In genomic region chr19:47510135-47510472, GRCm38 (mm10) we compare ENCODE assay signal across 8 mouse cellular contexts. TPM values are rescaled to one million over a fixed set of nuclear protein-coding genes. Genes with fewer than 3 reads are reported as not detected.
DNase-seq lines count a peak whose midpoint lies in the region; ATAC-seq and TF ChIP-seq lines count a peak whose summit lies in the region.

No protein-coding gene starts in this region.

- H3K27me3 ChIP-seq in lung, embryonic 14.5 days (ENCODE audit: insufficient read depth, low read length): no peaks in the 10 kb centered on the region
- no peaks in the 10 kb centered on the region for H3K27me3 ChIP-seq in embryonic facial prominence, embryonic 14.5 days (replicated peaks; ENCODE audit: control insufficient read depth, insufficient read depth, low read length)
- H3K27me3 ChIP-seq in hindbrain, embryonic 14.5 days (ENCODE audit: control insufficient read depth, insufficient read depth, low read length): no peaks in the 10 kb centered on the region
- no peaks in the 10 kb centered on the region for H3K27me3 ChIP-seq in midbrain, embryonic 14.5 days (ENCODE audit: control insufficient read depth, insufficient read depth, low read length)

- no peak for TF ChIP-seq CTCF in lung, embryonic 14.5 days (IDR thresholded peaks at IDR 0.05; ENCODE audit: low read depth)

- peak overlapping the region; percentile 88 for H3K27ac ChIP-seq in lung, embryonic 14.5 days (ENCODE audit: low read depth)
- H3K27ac ChIP-seq in embryonic facial prominence, embryonic 14.5 days (replicated peaks; ENCODE audit: low read depth, low read length): peak overlapping the region; percentile 80
- no peak overlapping the region for H3K27ac ChIP-seq in hindbrain, embryonic 14.5 days
- H3K27ac ChIP-seq in midbrain, embryonic 14.5 days (replicated peaks; ENCODE audit: low read depth, low read length): peak overlapping the region; percentile 70; the same call in 1 of the 2 replicates

- no peak overlapping the region for H3K4me3 ChIP-seq in lung, embryonic 14.5 days (ENCODE audit: low read depth, low read length)
- no peak overlapping the region for H3K4me3 ChIP-seq in embryonic facial prominence, embryonic 14.5 days (ENCODE audit: low read depth, low read length)
- H3K4me3 ChIP-seq in hindbrain, embryonic 14.5 days (replicated peaks; ENCODE audit: low read length): no peak overlapping the region
- no peak overlapping the region for H3K4me3 ChIP-seq in midbrain, embryonic 14.5 days (replicated peaks; ENCODE audit: low read depth, low read length)

- H3K36me3 ChIP-seq in lung, embryonic 14.5 days (ENCODE audit: insufficient read depth): peaks cover 32% of the 10 kb centered on the region
- H3K36me3 ChIP-seq in embryonic facial prominence, embryonic 14.5 days (ENCODE audit: control insufficient read depth, insufficient read depth, low read length): peaks cover 48% of the 10 kb centered on the region
- H3K36me3 ChIP-seq in hindbrain, embryonic 14.5 days (replicated peaks; ENCODE audit: control insufficient read depth, insufficient read depth): 0 out of 2 replicates have a peak, but pooled peaks cover 4% of the 10 kb centered on the region
- H3K36me3 ChIP-seq in midbrain, embryonic 14.5 days (ENCODE audit: control insufficient read depth, insufficient read depth, low read length): peaks cover 19% of the 10 kb centered on the region; the same call in 1 of the 2 replicates

- no peak for ATAC-seq in lung, embryonic 14.5 days (ENCODE audit: insufficient read depth)
- no peak for ATAC-seq in embryonic facial prominence, embryonic 14.5 days (ENCODE audit: low read depth)
- no peak for ATAC-seq in hindbrain, embryonic 14.5 days (ENCODE audit: low FRiP score)
- ATAC-seq in midbrain, embryonic 14.5 days (ENCODE audit: low FRiP score, low TSS enrichment): no peak
- ATAC-seq in megakaryocyte progenitor cell, adult 5-6 weeks (replicated peaks; ENCODE audit: poor library complexity): no peak
- ATAC-seq in granulocyte monocyte progenitor cell, adult 5-6 weeks (replicated peaks; ENCODE audit: poor library complexity, severe bottlenecking): no peak
- ATAC-seq in activated CD4-positive, CD25-positive, alpha-beta regulatory T cell, adult 4 months: no peak

- WGBS in lung, embryonic 14.5 days: 57% methylated on average over 7 of the region's 7 CpGs
- 76% methylated on average over 7 of the region's 7 CpGs for WGBS in embryonic facial prominence, embryonic 14.5 days
- 80% methylated on average over 7 of the region's 7 CpGs for WGBS in hindbrain, embryonic 14.5 days
- 85% methylated on average over 7 of the region's 7 CpGs for WGBS in midbrain, embryonic 14.5 days

- no peaks in the 10 kb centered on the region for H3K9me3 ChIP-seq in lung, embryonic 14.5 days (ENCODE audit: low read depth, low read length)
- no peaks in the 10 kb centered on the region for H3K9me3 ChIP-seq in embryonic facial prominence, embryonic 14.5 days (ENCODE audit: control insufficient read depth, low read length)
- H3K9me3 ChIP-seq in hindbrain, embryonic 14.5 days (ENCODE audit: control insufficient read depth, low read length): no peaks in the 10 kb centered on the region
- no peaks in the 10 kb centered on the region for H3K9me3 ChIP-seq in midbrain, embryonic 14.5 days (ENCODE audit: control insufficient read depth, low read length)

- H3K4me2 ChIP-seq in lung, embryonic 14.5 days: no peak overlapping the region; the same call in 1 of the 2 replicates
- H3K4me2 ChIP-seq in embryonic facial prominence, embryonic 14.5 days (ENCODE audit: low read depth, low read length): no peak overlapping the region
- no peak overlapping the region for H3K4me2 ChIP-seq in hindbrain, embryonic 14.5 days (replicated peaks)
- peak overlapping the region; percentile 42 for H3K4me2 ChIP-seq in midbrain, embryonic 14.5 days (ENCODE audit: low read length)

- peaks cover 15% of the 10 kb centered on the region for H3K4me1 ChIP-seq in lung, embryonic 14.5 days (ENCODE audit: insufficient read depth)
- peaks cover 15% of the 10 kb centered on the region; the same call in 1 of the 2 replicates for H3K4me1 ChIP-seq in embryonic facial prominence, embryonic 14.5 days (ENCODE audit: control insufficient read depth, insufficient read depth, low read length)
- H3K4me1 ChIP-seq in hindbrain, embryonic 14.5 days (replicated peaks; ENCODE audit: control insufficient read depth, insufficient read depth, low read length): peaks cover 11% of the 10 kb centered on the region
- H3K4me1 ChIP-seq in midbrain, embryonic 14.5 days (ENCODE audit: control insufficient read depth, insufficient read depth, low read length): peaks cover 15% of the 10 kb centered on the region

- no peak overlapping the region for H3K9ac ChIP-seq in lung, embryonic 14.5 days
- H3K9ac ChIP-seq in embryonic facial prominence, embryonic 14.5 days (ENCODE audit: low read depth, low read length): no peak overlapping the region
- H3K9ac ChIP-seq in hindbrain, embryonic 14.5 days: peak overlapping the region; percentile 50; the same call in 1 of the 2 replicates
- no peak overlapping the region for H3K9ac ChIP-seq in midbrain, embryonic 14.5 days (replicated peaks; ENCODE audit: low read length)

- no peak for DNase-seq in lung, embryonic 14.5 days
- DNase-seq in lung, postnatal 10 days: no peak
- DNase-seq in embryonic facial prominence, embryonic 14.5 days (ENCODE audit: low spot score): no peak
- no peak for DNase-seq in hindbrain, embryonic 14.5 days (ENCODE audit: low spot score)
- no peak for DNase-seq in midbrain, embryonic 14.5 days

RNA-seq across cellular contexts. Expression of gene Stn1, which starts 27.2 kb away (rescaled TPM):
- polyA plus RNA-seq in lung, embryonic 14.5 days (2014; fragmentation: Nextera tagmentation; extraction: Ambion mirVana): 55.5 and 65.5 TPM in 2 replicates
- 48.1 and 52.3 TPM in 2 replicates for polyA plus RNA-seq in embryonic facial prominence, embryonic 14.5 days (2014; fragmentation: Nextera tagmentation; extraction: Ambion mirVana)
- polyA plus RNA-seq in hindbrain, embryonic 14.5 days (2014; fragmentation: Nextera tagmentation; extraction: Ambion mirVana): 26.8 and 30.9 TPM in 2 replicates
- polyA plus RNA-seq in midbrain, embryonic 14.5 days (2014; fragmentation: Nextera tagmentation; extraction: Ambion mirVana): 25.0 and 30.4 TPM in 2 replicates
- total RNA-seq in megakaryocyte progenitor cell, adult 5-6 weeks (2015): 5.3 and 7.7 TPM in 2 replicates
- 5.6 and 6.0 TPM in 2 replicates for total RNA-seq in megakaryocyte progenitor cell, adult 5-6 weeks (2017)
- total RNA-seq in granulocyte monocyte progenitor cell, adult 5-6 weeks (2014; fragmentation: Nextera tagmentation): 2.6 and 5.5 TPM in 2 replicates
- 5.5 and 7.1 TPM in 2 replicates for total RNA-seq in granulocyte monocyte progenitor cell, adult 5-6 weeks (2017)
- polyA plus RNA-seq in activated CD4-positive, CD25-positive, alpha-beta regulatory T cell, adult 4 months (2017; shearing (Covaris generic)): 10 to 100 TPM; 29.5 to 38.1 TPM

RNA-seq across cellular contexts. Expression of gene Sh3pxd2a, which starts 45.9 kb away (rescaled TPM):
- 10.2 and 12.0 TPM in 2 replicates for polyA plus RNA-seq in lung, embryonic 14.5 days (2014; fragmentation: Nextera tagmentation; extraction: Ambion mirVana)
- polyA plus RNA-seq in embryonic facial prominence, embryonic 14.5 days (2014; fragmentation: Nextera tagmentation; extraction: Ambion mirVana): 19.5 and 20.3 TPM in 2 replicates
- 2.8 and 3.0 TPM in 2 replicates for polyA plus RNA-seq in hindbrain, embryonic 14.5 days (2014; fragmentation: Nextera tagmentation; extraction: Ambion mirVana)
- 2.0 and 2.4 TPM in 2 replicates for polyA plus RNA-seq in midbrain, embryonic 14.5 days (2014; fragmentation: Nextera tagmentation; extraction: Ambion mirVana)
- 1.3 and 1.6 TPM in 2 replicates for total RNA-seq in megakaryocyte progenitor cell, adult 5-6 weeks (2015)
- total RNA-seq in megakaryocyte progenitor cell, adult 5-6 weeks (2017): 1.1 and 1.4 TPM in 2 replicates
- total RNA-seq in granulocyte monocyte progenitor cell, adult 5-6 weeks (2014; fragmentation: Nextera tagmentation): 1.9 and 3.1 TPM in 2 replicates
- total RNA-seq in granulocyte monocyte progenitor cell, adult 5-6 weeks (2017): 1.1 and 1.2 TPM in 2 replicates
- under 1 TPM; 0.60 to 0.79 TPM for polyA plus RNA-seq in activated CD4-positive, CD25-positive, alpha-beta regulatory T cell, adult 4 months (2017; shearing (Covaris generic))
